Mouse (Mus musculus): ENCODE data around the gene Umps.

GRCm38 (mm10) chr16:33999388-33999787 lies 32.5 kb upstream of the Umps start:
- TF ChIP-seq CTCF (IDR thresholded peaks at IDR 0.05; ENCODE audit: extremely low read depth, insufficient read depth, insufficient read length, insufficient replicate concordance) (peak; percentile 28; the same call in 1 of the 2 replicates), POLR2A (IDR thresholded peaks at IDR 0.05; ENCODE audit: low read depth, low read length) (no peak)

Measured in spleen, adult 2 months (tissue).